Mouse (Mus musculus): Measurements from ENCODE around the gene Shisa5. TPM values are rescaled to one million over a fixed set of nuclear protein-coding genes. Genes with fewer than 3 reads are reported as not detected.

Gene Shisa5
- total RNA-seq, 2 experiments from 2014 or later: 43.0 to 43.2 TPM

GRCm38 (mm10) chr9:109081749-109082123, 43.4 kb downstream of the Shisa5 start:
- intact Hi-C loops (cut with DNase I): no loop called here
- no peak for DNase-seq (ENCODE audit: low spot score)

GRCm38 (mm10) chr9:109082124-109082800, 43.9 kb downstream of the Shisa5 start, which contains the start of the genes Ccdc51 and Tma7:
Ccdc51 (plus strand) TSS chr9:109082493.
Tma7 (minus strand) TSS chr9:109082587.
- intact Hi-C loops (cut with DNase I): no loop called here
- DNase-seq (ENCODE audit: low spot score): peak; percentile 74

GRCm38 (mm10) chr9:109084922-109085321, 46.6 kb downstream of the Shisa5 start:
- intact Hi-C loops (cut with DNase I): no loop called here

GRCm38 (mm10) chr9:109087987-109088386, 49.6 kb downstream of the Shisa5 start:
- no peak for DNase-seq (ENCODE audit: low spot score)
- intact Hi-C loops (cut with DNase I): loop anchor here (1.0 kb wide), 1 partner anchor 33 kb away; no protein-coding TSS in a partner anchor

More at GRCm38 (mm10) chr9:109084922-109085321, 46.6 kb downstream of the Shisa5 start:
- DNase-seq (ENCODE audit: low spot score): no peak

GRCm38 (mm10) chr9:109090446-109090845, 52.1 kb downstream of the Shisa5 start:
- no peak for DNase-seq (ENCODE audit: low spot score)
- intact Hi-C loops (cut with DNase I): no loop called here

- no peak for DNase-seq (ENCODE audit: low spot score)
- intact Hi-C loops (cut with DNase I): no loop called here
Measured at GRCm38 (mm10) chr9:109091802-109092201, 53.4 kb downstream of the Shisa5 start.

- intact Hi-C loops (cut with DNase I): no loop called here
- no peak for DNase-seq (ENCODE audit: low spot score)
Measured at GRCm38 (mm10) chr9:109092799-109093198, 54.4 kb downstream of the Shisa5 start.

- intact Hi-C loops (cut with DNase I): no loop called here
- no peak for DNase-seq (ENCODE audit: low spot score)
Measured at GRCm38 (mm10) chr9:109093786-109094552, 55.6 kb downstream of the Shisa5 start.

- DNase-seq (ENCODE audit: low spot score): no peak
Measured at GRCm38 (mm10) chr9:109094553-109095136, 56.3 kb downstream of the Shisa5 start.

GRCm38 (mm10) chr9:109095137-109095982, 57.0 kb downstream of the Shisa5 start, which contains the start of gene Plxnb1:
Plxnb1 (plus strand) TSS chr9:109095389.
- intact Hi-C loops (cut with DNase I): no loop called here
- DNase-seq (ENCODE audit: low spot score): peak; percentile 40

More at GRCm38 (mm10) chr9:109094553-109095136, 56.3 kb downstream of the Shisa5 start:
- intact Hi-C loops (cut with DNase I): no loop called here

- no peak for DNase-seq (ENCODE audit: low spot score)
- intact Hi-C loops (cut with DNase I): no loop called here
Measured at GRCm38 (mm10) chr9:109096251-109096661, 57.9 kb downstream of the Shisa5 start.

GRCm38 (mm10) chr9:109096856-109097255, 58.5 kb downstream of the Shisa5 start:
- intact Hi-C loops (cut with DNase I): no loop called here
- no peak for DNase-seq (ENCODE audit: low spot score)

- DNase-seq (ENCODE audit: low spot score): no peak
- intact Hi-C loops (cut with DNase I): no loop called here
Measured at GRCm38 (mm10) chr9:109097291-109097690, 58.9 kb downstream of the Shisa5 start.

- peak; percentile 28 for DNase-seq (ENCODE audit: low spot score)
Measured at GRCm38 (mm10) chr9:109097831-109098230, 59.5 kb downstream of the Shisa5 start.

GRCm38 (mm10) chr9:109098366-109098765, 60.0 kb downstream of the Shisa5 start:
- no peak for DNase-seq (ENCODE audit: low spot score)
- intact Hi-C loops (cut with DNase I): no loop called here

More at GRCm38 (mm10) chr9:109097831-109098230, 59.5 kb downstream of the Shisa5 start:
- intact Hi-C loops (cut with DNase I): no loop called here

GRCm38 (mm10) chr9:109098969-109099368, 60.6 kb downstream of the Shisa5 start:
- intact Hi-C loops (cut with DNase I): no loop called here
- DNase-seq (ENCODE audit: low spot score): no peak

- DNase-seq (ENCODE audit: low spot score): no peak
- intact Hi-C loops (cut with DNase I): no loop called here
Measured at GRCm38 (mm10) chr9:109100307-109100928, 62.1 kb downstream of the Shisa5 start.

- no peak for DNase-seq (ENCODE audit: low spot score)
- intact Hi-C loops (cut with DNase I): no loop called here
Measured at GRCm38 (mm10) chr9:109101933-109102445, 63.6 kb downstream of the Shisa5 start.

GRCm38 (mm10) chr9:109102541-109102940, 64.2 kb downstream of the Shisa5 start:
- no peak for DNase-seq (ENCODE audit: low spot score)
- intact Hi-C loops (cut with DNase I): no loop called here

Data from heart, postnatal 25 days (tissue).